Mouse (Mus musculus) kidney, adult 11 months (tissue): ENCODE results near the gene Zmat5.

ENCODE experiments used
- DNase-seq: peaks from one replicate; pipeline ENCODE4 v3.0.0; 2022

The Zmat5 gene

DNA sequence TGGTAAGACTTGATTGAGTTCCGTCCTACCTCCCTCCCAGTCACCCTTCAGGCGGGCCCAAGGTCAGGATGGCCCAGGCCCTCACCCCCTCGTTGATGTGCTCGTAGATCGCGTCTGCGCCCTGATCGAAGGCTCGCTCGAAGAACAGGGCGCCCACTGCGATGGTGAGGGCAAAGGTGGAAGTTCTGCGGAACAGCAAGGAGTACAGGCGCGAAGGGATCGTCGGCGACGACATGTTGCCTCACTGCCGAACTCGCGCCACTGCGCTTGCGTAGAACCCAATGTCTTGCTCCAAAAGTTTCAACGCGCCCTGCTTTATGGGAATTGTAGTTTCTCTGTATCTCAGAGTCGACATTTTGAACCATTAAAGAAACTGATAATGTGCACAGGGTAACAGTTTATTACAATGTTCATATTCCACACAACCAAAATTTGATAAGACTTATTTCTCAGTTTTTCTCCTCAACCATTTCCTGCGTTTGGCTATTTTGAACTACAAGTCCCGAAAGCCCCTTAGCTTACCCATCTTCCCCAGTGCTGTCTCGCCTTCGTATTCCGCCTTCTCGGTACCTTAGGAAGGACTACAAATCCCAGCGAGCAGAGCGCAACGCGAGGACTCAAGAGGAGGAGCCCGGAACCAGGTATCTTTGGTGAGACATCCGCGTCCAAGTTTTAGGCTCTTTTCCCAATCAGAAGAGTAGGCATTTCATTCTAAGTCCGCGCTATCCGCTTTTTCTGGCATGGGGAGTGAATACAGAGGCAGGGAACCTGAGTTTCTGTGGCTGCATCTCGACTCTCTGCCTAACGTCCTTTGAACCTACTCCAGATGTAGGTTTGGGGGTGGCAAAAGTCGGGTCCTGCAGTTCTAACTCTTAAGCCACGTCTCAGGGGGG is at the start of gene Zmat5, which contains the start of gene Uqcr10:
TSS of gene Zmat5 (plus strand) at position 607 of the 893 bp plus-strand sequence.
TSS of gene Uqcr10 (minus strand) at position 271 of the 893 bp plus-strand sequence.
- DNase-seq = peak; percentile 95

DNA sequence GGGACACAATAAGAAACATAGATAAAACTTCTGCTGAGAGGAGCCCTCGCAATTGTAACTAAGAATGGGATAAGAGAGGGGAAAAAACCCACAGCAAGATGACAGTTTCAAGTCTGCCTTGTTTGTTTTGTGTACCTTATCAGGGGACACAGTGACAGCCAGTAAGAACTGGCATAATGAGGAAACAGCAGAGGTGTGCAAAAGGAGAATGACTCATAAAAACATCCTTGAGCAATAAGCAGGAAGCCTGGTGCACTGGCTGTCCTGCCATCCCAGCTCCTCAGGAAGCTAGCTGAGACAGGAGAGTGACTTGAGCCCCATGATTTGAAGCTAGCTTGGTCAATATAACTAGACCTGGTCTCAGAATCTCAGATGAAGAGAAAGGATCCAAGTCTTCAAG is 44.7 kb upstream of the Zmat5 start:
- no peak for DNase-seq

DNA sequence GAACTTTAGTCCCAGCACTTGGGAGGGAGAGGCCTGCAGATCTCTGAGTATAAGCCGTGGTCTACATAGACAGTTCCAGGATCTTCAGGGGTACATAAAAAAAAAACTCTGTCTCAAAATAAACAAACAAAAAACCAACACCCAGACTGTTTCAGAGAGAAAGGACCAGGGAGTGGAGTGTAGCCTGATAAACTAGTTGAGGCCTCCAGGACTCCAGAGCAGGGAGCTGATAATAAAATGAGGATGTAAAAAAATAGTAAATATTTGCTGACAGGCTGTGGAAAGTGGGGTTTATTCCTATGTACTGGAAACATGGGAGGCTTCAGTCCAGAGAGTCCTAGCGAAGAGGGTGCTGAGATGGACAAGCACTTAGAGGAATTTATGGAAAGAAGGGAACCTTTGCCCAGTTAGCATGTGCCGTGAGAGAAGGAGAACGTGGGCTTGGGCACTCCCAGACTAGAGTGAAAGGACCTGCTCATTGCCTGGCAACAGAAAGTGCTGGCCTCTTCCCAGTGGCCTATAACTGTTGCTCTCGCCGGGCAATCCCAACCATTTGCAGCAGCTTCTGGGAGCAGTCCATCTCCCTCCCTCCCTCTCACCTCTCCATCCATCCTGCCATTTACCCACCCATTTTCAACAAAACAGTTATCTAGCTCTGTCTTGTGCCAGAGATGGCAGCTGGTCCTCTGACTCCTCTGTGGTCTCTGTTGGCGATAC is 44.0 kb upstream of the Zmat5 start:
- DNase-seq = no peak

DNA sequence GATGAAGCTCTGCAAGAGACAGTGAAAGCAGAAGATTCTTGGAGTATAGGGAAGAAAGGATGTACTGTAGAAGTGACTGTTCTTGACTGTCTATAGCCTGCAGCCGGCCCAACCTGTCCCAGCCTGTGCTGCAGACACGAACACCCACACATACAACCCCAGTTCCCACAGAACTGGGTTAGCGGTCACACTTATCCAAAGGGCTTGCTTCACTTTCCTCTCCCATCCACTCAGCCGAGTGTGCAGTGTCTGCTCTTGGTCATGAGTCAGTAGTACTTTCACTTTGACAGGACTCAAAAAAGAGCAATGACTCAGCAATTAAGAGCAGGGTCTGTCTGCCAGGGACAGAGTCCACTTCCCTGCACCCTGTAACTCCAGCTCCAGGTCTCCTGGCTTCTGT is 43.2 kb upstream of the Zmat5 start:
- DNase-seq = peak; percentile 15

DNA sequence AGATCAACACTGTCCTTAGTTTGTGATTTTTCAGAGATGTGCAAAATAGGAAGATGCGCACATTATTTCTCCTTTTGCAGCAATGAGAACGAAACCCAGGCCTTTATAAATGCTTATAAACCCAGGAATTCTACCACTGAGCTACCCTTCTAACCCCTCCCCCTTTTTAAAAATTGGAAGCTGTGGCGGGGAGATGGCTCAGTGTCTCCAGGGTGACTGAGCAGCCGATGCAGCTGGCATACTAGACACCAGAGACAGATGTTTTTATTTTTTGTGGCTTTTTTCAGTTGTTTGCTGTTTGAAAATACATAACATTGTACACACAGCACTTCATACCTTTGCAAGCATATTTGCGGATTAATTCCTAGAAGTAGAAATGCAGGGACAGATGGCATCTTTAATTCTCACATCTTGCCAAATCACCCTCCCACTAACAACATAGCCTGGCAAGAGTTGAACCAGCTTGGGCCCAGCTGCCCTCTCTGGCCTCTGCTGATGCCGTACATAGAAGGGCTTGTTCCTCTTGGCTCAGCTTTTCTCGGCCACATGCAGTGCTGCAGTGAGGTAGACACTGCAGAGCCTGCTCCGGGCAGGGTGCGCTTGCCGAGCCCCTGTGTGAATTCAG is 42.5 kb upstream of the Zmat5 start:
- no peak for DNase-seq

DNA sequence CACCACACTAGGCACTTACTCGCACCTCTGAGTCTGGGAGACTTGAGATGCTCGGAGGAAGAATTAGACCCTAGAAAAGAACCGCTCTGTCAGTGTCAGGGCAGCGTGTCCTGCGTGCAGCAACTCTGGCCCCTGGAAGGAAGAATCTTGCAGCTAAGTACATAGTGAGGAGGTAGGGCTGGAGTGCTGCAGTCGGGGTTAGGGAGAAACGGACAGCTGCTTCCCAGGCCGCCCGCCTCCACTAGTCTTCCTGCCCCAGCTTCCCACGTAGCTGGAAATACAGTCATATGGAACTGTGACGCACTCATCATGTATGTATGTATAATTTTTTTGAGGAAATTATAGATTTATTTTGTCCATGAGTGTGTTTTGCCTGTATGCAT is 42.0 kb upstream of the Zmat5 start:
- no peak for DNase-seq

DNA sequence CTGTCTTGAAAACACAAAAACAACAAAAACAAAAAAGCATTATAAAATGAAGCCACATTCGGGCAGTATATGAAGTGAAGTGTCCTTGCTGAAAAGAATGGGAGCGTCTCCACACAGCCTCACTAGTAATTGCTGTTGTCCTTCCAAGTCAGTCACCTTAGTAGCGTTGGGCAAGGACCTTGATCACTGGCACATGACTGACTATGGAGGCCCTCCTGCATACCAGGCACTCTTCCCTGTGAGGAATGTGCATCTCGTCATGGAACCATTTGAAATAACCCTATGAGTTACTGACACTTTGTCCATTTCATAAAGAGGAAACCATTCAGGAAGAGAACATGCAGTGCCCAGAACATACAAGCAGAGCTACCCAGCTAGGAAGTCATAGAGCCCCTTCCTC is 32.7 kb upstream of the Zmat5 start:
- DNase-seq = no peak

DNA sequence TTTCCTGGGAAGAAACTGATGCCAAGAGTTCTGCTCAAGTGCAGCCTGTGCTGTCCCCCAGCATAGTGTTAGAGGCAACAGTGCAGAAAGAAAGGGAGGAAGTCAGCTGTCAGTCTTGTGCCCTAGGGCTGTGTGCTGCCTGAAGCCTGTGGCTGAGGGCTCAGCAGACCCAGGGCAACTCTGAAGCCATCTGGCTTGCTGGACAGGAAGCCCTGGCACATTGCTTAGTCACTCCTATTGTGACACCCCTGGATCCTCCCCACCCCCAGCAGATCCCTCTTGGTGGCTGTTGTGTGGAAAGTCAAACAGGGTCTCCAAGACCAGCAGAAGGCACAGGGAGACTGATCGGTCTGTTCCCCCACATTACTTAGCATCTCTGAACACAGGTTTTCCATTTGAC is 29.9 kb upstream of the Zmat5 start:
- no peak for DNase-seq

DNA sequence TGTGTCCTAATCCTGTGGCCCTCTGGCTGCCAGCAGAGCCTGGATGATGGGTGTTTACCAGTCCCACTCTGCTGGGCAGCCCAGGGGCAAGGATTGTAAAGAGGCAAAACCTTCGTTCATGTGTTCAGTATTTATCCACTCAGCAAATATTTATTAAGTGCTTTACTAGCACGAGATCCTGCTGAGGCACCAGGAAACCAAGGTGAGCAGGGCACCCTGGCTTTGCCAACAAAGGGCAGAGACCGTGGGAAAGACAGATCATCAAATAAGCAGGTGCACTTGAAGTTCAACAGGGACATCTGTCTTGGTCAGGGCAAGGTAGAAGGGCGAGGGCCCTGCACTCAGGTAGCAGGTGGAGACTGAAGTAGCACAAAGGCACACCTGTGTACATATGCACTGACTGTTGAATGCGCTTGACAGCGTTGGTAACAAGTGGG is 29.3 kb upstream of the Zmat5 start:
- peak; percentile 36 for DNase-seq

DNA sequence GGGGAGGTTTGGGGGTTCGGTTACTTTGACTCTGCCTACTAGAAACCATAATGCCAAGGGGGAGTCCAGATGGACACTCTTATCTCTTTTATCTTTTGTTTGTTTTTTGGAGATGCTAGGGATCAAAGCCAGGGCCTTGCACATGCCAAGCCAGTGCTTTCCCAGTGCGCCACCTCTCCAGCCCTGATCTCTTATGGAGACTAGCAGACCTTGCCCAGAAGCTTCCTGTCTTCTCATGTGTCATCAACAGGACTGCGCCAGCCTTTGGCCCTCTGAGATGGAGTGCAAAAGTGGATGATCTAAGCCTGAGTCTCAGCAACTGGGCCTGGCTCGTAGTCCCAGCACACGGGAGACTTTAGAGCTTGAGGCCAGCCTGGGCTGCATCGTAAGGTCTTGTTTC is 28.8 kb upstream of the Zmat5 start:
- DNase-seq = no peak

DNA sequence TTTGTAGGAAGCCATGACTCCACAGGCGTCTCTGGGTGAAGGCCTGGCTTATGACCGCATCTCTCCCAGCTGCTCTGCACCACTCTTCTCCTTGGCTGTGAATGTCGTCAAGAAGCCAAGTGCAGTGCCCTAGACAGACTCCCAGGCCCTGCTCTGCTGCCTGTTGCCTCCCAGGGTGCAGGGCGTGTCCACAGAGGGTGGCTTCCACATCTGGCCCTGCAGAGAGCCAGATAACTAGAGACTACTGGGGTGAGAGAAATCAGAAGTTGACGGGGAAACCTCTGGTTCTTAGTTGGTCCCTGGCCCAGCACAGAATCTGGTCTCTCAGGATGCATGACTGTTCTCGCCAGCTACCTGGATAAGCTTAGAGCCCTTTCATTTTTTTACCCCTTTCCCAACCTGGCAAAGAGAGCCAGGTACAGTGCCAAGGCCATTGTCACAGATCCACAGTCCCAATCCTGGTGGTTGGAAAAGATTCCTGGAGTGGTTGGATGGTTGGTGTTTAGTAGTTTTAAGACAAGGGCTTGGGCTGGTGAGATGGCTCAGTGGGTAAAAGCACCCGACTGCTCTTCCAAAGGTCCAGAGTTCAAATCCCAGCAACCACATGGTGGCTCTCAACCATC is 27.1 kb upstream of the Zmat5 start:
- DNase-seq = no peak

DNA sequence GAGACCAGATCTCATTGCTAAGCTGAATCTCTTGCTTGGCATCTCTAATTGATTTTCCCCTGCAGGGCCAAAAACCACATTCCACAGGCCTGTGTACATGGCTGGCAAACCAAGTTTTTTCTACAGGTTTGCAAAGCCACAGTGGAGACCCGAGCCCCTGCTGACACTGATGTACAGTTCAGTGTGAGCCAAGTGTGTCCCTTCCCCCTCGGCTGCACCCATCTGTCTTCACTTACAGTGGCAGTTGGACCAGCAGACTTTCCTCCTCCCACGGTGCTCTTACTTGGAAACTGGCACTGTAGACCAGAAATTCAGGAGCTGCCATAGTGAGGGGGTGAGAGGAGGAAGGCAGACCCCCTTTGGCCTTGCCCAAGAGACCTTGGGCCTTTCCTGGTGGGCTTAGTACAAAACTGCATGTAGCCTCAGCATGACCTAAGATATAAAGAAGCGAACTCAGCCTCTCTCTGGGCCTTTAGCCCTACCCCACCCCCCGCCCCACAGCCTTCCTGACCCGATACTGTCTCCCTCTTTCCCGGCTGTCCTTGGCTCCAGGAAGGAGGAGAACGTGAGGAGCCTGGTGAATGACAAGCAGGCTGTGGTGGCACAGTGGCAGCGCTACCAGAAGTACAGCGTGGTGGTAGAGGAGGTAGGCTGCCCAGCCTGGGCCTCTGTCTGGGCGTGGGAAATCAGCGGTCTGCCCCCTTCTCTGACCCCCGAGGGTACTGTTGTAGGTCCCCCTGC is 25.6 kb upstream of the Zmat5 start:
- DNase-seq = no peak

DNA sequence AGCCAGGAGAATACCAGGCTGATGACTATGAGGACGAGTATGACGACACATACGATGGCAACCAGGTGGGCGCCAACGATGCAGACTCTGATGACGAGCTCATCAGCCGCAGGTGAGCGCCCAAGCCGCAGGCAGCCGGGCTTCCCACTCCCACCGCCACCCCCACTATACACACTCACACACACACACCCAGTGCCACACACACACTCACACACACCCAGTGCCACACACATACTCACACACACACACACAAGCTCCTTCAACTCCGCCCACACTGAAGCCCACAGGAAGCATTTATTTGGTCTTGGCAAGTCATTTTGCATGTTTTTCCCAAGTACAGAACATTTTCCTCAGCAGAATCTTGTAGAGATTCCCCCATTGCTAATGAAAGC is 25.0 kb upstream of the Zmat5 start:
- DNase-seq = no peak

DNA sequence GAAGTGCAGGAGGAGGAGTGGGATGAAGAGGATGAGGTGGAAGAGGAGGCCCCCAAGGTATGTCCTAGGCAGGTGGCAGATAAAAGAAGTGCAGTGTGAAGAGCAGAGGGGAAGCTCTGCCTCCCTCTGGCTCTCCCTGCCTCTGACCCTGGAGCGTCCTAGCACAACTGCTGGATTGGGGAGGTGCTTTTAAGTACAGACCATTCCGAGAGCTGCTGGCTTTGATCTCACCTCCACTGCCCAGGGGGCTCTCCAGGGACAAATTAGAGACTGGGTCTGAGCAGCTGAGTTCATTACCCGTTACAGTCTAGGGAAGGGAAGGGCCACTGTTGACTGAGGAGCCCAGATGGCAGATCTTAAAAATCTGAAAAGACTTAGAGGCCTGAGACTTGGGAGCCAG is 24.4 kb upstream of the Zmat5 start:
- no peak for DNase-seq

DNA sequence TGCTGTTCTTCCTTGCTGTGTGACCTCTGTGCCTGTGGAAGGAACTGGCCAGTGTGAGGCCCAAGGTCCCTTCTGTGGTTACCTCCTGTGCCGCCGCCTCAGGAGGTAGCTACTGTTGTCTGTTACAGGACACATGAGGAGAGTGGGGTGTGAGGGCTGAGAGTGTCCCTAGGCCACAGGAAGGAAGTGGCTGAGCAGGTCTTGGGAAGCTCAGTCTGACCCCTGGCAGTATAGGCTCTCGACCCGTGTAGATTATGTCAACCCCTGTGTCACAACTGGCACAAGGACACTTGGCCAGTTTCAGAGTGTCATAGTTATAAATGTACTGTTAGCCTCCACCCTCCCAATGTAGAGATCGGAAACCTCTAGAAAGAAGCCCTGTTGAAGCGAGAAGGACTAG is 21.0 kb upstream of the Zmat5 start:
- no peak for DNase-seq

DNA sequence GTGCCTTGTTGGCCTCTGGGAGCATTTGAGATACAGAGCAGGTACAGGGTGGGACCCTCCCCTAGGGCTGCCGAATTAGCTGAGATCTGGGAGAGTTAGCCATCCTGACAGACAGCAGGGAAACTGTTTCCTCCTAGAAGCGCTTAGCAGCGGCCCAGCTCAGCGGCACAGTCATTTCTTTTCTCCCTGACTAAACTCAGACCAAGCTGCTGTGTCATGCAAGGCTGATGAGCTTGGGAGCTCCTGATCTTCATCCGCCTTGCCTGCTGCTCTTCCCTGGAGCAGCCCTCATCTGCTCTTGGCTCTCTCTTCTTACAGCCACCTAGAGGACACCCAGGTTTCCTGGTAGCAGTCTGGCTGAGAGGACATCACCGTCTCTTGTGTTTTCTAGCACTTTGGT is 20.3 kb upstream of the Zmat5 start:
- DNase-seq = no peak

DNA sequence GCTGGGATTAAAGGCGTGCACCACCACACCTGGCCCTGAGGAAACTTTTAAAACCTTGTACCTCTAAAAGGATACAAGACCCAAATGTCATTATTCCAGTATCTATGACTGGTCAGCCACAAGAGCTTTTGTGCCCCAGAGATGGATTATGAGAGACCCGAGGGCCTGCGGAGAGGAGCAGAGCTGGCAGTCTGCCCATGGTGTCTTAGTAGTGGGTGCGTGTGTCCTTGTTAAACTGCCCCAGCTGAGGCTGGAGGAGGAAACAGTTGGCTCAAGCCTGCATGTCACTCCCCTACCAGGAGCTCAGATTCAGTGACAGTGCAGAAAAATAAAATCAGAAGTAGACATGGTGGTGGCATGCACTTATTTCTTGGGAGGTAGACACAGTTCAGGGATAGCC is 19.4 kb upstream of the Zmat5 start:
- no peak for DNase-seq

DNA sequence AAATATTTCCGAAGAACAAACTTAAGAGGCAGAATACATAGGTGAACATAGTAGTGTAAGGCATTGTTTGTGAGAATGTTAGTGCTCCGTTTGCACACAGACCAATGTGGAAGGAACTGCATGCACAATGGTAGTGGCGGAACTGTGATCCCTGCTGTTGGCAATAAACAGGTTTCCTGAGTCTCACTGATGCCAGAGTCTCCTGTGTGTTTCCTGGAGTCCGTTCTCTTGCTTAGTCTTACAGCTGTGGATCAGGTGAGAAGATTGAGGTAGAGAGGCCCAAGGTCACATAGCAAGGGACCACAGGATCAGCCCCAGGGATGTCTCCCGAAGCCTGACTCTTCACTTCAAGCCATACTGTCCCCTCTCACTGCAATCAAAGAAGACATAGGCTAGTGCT is 19.0 kb upstream of the Zmat5 start:
- DNase-seq = no peak

DNA sequence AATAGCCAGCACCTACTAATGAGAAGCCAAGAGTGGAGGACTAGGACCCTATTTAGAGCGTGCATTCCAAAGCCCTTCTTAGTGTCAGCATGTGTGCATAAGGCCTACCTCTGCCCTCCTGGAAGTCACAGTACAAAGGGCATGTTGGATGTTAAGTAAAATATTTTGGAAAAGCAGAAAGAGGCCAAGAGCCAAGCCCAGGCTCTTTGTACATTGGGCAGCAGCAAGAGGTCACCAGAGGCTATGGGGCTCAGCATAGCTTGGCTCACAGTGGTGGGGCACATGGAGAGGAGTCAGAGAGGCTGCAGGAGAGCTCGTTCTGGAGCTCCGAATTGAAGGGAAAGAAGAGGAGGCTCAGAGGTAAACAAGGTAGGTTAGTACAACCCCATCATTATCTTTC is 17.5 kb upstream of the Zmat5 start:
- DNase-seq = no peak

DNA sequence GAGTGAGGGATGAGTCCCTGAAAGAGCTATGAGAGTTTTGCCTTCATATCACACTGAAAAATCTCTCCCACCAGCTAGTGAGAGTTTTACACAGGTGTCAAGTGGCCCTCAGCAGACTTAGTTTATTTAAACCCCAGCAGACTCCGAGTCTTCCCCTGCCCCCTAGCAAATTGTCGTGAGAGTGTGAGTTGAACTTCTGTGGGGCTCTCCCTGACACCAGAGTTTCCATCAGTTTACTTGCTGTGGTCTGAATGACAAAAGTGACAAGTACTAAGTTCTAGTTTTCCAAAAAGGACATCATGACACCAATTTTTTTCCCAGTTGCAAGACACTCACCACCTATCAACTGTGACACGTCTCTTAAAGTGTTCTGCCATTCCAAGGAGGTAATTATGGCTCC is 16.6 kb upstream of the Zmat5 start:
- no peak for DNase-seq

DNA sequence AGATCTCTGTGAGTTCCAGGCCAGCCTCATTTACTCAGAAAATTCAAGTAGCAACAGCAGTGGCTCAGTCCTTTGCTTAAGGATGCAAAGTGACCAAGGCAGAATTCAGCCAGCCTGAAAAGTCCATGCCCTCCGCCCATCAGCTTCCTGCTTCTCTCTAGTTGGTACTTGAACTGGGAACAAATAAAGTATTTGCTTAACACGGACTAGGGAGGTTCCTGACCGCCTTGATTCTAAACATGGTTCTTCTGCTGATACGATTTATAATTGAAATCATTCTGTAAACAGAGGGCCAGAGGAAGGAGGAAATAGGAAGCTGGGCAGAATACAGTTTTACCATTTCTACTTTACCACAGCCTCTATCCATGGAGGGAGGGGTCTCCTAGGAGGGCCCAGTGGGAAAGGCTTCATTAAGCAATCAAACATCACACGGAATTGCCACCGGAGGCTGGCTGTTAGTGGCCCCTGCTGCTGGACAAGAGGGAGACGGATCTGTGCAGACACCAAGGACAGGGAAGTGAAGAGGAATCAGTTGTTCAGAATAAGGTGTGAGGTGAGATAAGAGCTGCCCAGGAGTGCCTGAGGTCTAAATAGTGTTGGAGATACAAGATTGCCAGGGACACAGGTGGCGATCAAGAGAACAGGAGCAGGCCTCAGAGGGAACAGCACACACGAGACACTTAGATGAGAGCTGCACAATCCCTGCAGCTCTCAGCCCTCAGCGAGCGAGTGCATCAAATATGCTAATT is 15.7 kb upstream of the Zmat5 start:
- DNase-seq = no peak

DNA sequence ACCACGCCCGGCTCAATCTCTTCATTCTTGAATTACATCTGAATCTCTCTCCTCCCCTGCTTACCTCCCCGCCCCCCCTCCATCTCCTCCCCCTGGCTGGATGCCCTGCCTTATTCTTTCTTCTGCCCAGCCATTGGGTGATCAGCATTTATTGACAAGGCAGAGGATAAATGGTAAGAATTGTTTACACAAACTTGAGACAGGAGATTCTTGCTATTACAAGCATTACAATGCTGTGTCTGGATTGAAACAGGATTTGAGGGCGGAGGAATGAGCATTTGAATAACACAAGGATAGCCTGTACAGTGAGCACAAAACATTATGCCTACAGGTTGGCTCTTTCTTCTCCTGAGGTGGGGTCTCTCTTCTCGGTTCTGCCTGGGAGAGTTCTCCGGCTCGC is 14.1 kb upstream of the Zmat5 start:
- DNase-seq = no peak
